Mouse (Mus musculus): ENCODE results near the gene Rapgef1. TPM values are rescaled to one million over a fixed set of nuclear protein-coding genes. Genes with fewer than 3 reads are reported as not detected.

The Rapgef1 gene
- polyA plus RNA-seq, 1 experiment from 2014 or later = 19.9 TPM

DNA sequence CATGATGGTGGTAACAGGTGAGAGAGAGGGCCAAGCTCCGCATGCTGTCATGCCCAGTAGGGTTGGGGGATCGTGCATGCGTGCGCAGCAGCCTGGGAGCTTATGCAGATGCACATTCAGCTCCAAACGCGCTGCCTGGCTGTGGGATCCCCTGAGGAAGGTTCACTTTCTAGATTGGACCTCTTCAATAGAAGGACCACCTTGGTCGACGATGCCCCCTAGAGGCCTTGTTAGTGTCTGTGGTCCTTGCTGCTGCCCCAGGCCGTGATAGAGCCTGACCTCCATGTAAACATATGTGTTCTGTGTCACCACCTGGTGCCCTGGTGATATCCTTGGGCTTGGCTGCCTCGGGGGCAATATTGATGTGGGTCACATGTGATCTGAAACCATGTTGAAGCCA, 30.3 kb upstream of the Rapgef1 start:
- Histone ChIP-seq H3K4me2 (replicated peaks) (no peak overlapping the region), H3K36me3 (replicated peaks; ENCODE audit: control insufficient read depth, insufficient read depth) (no peaks in the 10 kb centered on the region), H3K9me3 (ENCODE audit: control insufficient read depth, low read length) (no peaks in the 10 kb centered on the region), H3K27me3 (ENCODE audit: control insufficient read depth, insufficient read depth, low read length) (no peaks in the 10 kb centered on the region), H3K4me1 (replicated peaks; ENCODE audit: control insufficient read depth, insufficient read depth, low read length) (peaks cover 9% of the 10 kb centered on the region), H3K27ac (no peak overlapping the region), H3K4me3 (replicated peaks; ENCODE audit: low read length) (no peak overlapping the region), H3K9ac (no peak overlapping the region)
- WGBS = 17% methylated on average over 10 of the region's 10 CpGs
- DNase-seq (ENCODE audit: low spot score) (no peak), ATAC-seq (ENCODE audit: low FRiP score) (no peak)

DNA sequence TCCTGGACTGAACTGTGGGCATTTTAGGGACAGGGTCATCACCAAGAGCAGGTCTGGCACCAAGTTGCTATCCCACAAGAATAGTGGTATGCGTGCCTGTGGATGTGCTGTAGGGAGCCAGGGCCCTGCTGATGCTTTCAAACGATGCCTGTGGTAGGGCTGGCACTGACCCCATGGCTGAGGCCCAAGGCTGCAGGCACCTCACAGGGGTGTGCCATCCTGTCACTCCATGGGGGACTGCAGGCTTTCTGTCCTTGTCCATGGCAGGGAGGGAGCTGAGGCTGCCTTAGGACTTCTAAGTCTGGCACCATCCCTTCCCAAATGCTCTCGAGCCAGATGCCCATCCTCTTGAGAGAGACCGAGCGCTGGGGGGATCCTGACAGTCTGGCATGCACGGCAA, 27.9 kb upstream of the Rapgef1 start:
- H3K9ac ChIP-seq = no peak overlapping the region
- no peak overlapping the region for H3K4me2 ChIP-seq (replicated peaks)
- no peaks in the 10 kb centered on the region for H3K36me3 ChIP-seq (replicated peaks; ENCODE audit: control insufficient read depth, insufficient read depth)
- H3K9me3 ChIP-seq (ENCODE audit: control insufficient read depth, low read length) = no peaks in the 10 kb centered on the region
- no peaks in the 10 kb centered on the region for H3K4me1 ChIP-seq (replicated peaks; ENCODE audit: control insufficient read depth, insufficient read depth, low read length)
- DNase-seq (ENCODE audit: low spot score) (no peak), ATAC-seq (ENCODE audit: low FRiP score) (no peak)
- WGBS = 90% methylated on average over 6 of the region's 6 CpGs
- no peaks in the 10 kb centered on the region for H3K27me3 ChIP-seq (ENCODE audit: control insufficient read depth, insufficient read depth, low read length)
- no peak overlapping the region for H3K27ac ChIP-seq
- no peak overlapping the region for H3K4me3 ChIP-seq (replicated peaks; ENCODE audit: low read length)

DNA sequence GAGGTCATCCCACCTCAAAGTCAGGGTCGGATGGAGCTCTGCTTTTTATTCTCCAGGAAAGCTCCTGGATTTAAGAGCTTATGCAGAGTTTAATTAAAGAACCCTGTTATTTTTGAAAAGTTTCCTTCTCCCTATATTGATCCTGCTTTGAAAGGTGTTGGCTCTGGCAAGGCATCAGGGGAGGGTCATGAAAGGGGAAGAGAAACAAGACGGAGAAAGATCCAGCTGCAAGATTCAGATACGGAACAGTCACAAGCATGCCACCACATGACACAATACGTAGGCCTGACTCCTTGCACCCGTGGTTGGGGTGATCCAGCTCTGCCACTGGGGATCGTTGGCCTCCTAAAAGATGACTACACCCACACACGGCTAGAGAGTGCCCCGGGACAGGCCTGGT, 27.0 kb upstream of the Rapgef1 start:
- DNase-seq (ENCODE audit: low spot score) = no peak
- Histone ChIP-seq H3K4me3 (replicated peaks; ENCODE audit: low read length) (no peak overlapping the region), H3K36me3 (replicated peaks; ENCODE audit: control insufficient read depth, insufficient read depth) (no peaks in the 10 kb centered on the region), H3K4me1 (replicated peaks; ENCODE audit: control insufficient read depth, insufficient read depth, low read length) (no peaks in the 10 kb centered on the region), H3K4me2 (replicated peaks) (no peak overlapping the region), H3K9me3 (ENCODE audit: control insufficient read depth, low read length) (no peaks in the 10 kb centered on the region), H3K9ac (no peak overlapping the region), H3K27ac (no peak overlapping the region), H3K27me3 (ENCODE audit: control insufficient read depth, insufficient read depth, low read length) (no peaks in the 10 kb centered on the region)
- ATAC-seq (ENCODE audit: low FRiP score) = no peak
- 57% methylated on average over 8 of the region's 8 CpGs for WGBS

DNA sequence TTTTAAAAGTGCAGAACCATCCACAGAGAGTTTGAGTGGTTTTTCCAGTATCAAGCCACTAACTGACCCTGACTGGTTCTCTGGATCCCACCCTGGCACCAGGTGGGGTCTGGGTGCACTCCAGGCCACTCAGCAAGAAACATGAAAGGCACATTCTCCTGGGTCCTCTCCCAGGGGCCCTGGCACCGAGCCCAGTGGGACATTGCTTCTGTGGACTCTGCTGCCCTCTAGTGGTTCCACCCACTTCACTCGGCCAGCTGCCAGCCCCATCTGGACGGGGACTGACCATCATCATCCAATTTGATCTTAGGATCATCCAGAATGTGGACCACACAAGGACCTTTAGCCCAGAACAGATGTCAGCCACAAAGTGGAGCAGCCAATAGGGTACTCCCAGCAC, 15.6 kb upstream of the Rapgef1 start:
- Histone ChIP-seq H3K4me2 (replicated peaks) (no peak overlapping the region), H3K4me3 (replicated peaks; ENCODE audit: low read length) (no peak overlapping the region), H3K9ac (no peak overlapping the region), H3K36me3 (replicated peaks; ENCODE audit: control insufficient read depth, insufficient read depth) (no peaks in the 10 kb centered on the region), H3K9me3 (ENCODE audit: control insufficient read depth, low read length) (no peaks in the 10 kb centered on the region), H3K27ac (no peak overlapping the region), H3K27me3 (ENCODE audit: control insufficient read depth, insufficient read depth, low read length) (no peaks in the 10 kb centered on the region), H3K4me1 (replicated peaks; ENCODE audit: control insufficient read depth, insufficient read depth, low read length) (no peaks in the 10 kb centered on the region)
- no peak for ATAC-seq (ENCODE audit: low FRiP score)
- peak; percentile 79 for DNase-seq (ENCODE audit: low spot score)
- 3% methylated on average over 3 of the region's 3 CpGs for WGBS

DNA sequence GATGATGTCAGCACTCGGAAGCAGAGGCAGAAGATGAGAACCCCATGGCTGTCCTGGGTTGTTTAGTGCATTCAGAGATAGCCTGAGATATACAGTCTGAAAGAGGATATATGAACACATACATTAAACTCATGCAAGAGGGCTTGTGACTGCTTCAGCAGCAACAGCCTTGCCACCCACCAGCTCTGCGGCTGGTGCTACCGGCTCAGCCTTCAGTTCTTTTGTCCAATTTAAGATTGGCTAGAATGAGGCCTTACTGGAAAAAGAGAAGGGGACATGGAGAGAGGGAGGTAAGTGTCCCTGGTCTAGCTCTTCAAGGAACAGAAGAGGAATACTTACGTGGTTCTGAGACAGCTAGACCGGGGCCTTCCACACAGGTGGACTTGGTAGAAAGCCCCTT, 13.9 kb upstream of the Rapgef1 start:
- Histone ChIP-seq H3K4me3 (replicated peaks; ENCODE audit: low read length) (no peak overlapping the region), H3K9ac (no peak overlapping the region)
- no peak for ATAC-seq (ENCODE audit: low FRiP score)

DNA sequence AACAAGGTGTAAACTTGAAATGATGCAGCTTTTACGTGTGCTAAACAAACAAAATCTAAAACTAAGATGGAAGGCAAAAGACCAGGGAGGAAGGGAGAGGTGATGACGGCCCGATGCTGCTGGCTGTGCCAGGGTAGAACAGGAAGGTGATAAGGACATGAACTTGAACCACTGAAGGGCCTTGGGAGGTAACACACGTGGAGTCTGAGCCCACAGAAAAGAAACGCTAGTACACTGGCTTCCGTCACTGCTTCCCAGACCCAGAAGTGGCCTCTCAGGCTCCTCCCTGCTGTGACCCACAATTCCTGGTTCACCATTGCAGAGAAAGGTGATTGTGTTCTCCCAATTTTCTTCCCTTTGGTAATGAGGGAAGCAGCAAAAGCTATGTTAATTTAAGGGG, 13.1 kb upstream of the Rapgef1 start:
- Histone ChIP-seq H3K9ac (no peak overlapping the region), H3K27me3 (ENCODE audit: control insufficient read depth, insufficient read depth, low read length) (no peaks in the 10 kb centered on the region), H3K4me1 (replicated peaks; ENCODE audit: control insufficient read depth, insufficient read depth, low read length) (no peaks in the 10 kb centered on the region), H3K36me3 (replicated peaks; ENCODE audit: control insufficient read depth, insufficient read depth) (no peaks in the 10 kb centered on the region), H3K9me3 (ENCODE audit: control insufficient read depth, low read length) (no peaks in the 10 kb centered on the region), H3K4me2 (replicated peaks) (no peak overlapping the region), H3K4me3 (replicated peaks; ENCODE audit: low read length) (no peak overlapping the region), H3K27ac (no peak overlapping the region)
- no peak for ATAC-seq (ENCODE audit: low FRiP score)
- 55% methylated on average over 6 of the region's 6 CpGs for WGBS
- DNase-seq (ENCODE audit: low spot score) = no peak

More for the DNA sequence above, 13.9 kb upstream of the Rapgef1 start:
- DNase-seq (ENCODE audit: low spot score) = no peak
- no peaks in the 10 kb centered on the region for H3K27me3 ChIP-seq (ENCODE audit: control insufficient read depth, insufficient read depth, low read length)
- no peaks in the 10 kb centered on the region for H3K4me1 ChIP-seq (replicated peaks; ENCODE audit: control insufficient read depth, insufficient read depth, low read length)
- no peaks in the 10 kb centered on the region for H3K36me3 ChIP-seq (replicated peaks; ENCODE audit: control insufficient read depth, insufficient read depth)
- H3K27ac ChIP-seq = no peak overlapping the region
- H3K4me2 ChIP-seq (replicated peaks) = no peak overlapping the region
- H3K9me3 ChIP-seq (ENCODE audit: control insufficient read depth, low read length) = no peaks in the 10 kb centered on the region
- 90% methylated on average over 5 of the region's 5 CpGs for WGBS

DNA sequence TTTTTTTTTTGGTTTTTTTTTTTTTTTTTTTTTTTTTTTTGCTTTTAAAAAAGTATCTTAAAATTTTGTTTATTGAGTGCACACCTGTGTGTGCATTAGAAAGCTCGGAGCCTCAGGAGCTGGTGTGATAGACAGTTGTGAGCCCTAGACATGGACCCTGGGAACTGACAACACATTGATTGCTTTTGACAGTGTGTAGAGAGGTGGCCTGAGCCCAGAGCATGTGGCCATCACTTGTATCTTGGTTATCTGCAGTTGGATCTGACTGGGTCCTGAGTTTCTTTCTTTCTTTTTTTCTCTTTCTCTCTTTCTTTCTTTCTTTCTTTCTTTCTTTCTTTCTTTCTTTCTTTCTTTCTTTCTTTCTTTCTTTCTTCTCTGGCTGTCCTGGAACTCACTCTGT, 2.2 kb upstream of the Rapgef1 start:
- H3K4me1 ChIP-seq (replicated peaks; ENCODE audit: control insufficient read depth, insufficient read depth, low read length) = peaks cover 18% of the 10 kb centered on the region
- H3K36me3 ChIP-seq (replicated peaks; ENCODE audit: control insufficient read depth, insufficient read depth) = no peaks in the 10 kb centered on the region
- H3K9me3 ChIP-seq (ENCODE audit: control insufficient read depth, low read length) = no peaks in the 10 kb centered on the region
- DNase-seq (ENCODE audit: low spot score) (no peak), ATAC-seq (ENCODE audit: low FRiP score) (no peak)
- 100% methylated on average over 1 of the region's 1 CpGs for WGBS
- H3K4me3 ChIP-seq (replicated peaks; ENCODE audit: low read length) = no peak overlapping the region
- H3K27ac ChIP-seq = no peak overlapping the region
- no peak overlapping the region for H3K4me2 ChIP-seq (replicated peaks)
- H3K27me3 ChIP-seq (ENCODE audit: control insufficient read depth, insufficient read depth, low read length) = no peaks in the 10 kb centered on the region
- no peak overlapping the region for H3K9ac ChIP-seq

DNA sequence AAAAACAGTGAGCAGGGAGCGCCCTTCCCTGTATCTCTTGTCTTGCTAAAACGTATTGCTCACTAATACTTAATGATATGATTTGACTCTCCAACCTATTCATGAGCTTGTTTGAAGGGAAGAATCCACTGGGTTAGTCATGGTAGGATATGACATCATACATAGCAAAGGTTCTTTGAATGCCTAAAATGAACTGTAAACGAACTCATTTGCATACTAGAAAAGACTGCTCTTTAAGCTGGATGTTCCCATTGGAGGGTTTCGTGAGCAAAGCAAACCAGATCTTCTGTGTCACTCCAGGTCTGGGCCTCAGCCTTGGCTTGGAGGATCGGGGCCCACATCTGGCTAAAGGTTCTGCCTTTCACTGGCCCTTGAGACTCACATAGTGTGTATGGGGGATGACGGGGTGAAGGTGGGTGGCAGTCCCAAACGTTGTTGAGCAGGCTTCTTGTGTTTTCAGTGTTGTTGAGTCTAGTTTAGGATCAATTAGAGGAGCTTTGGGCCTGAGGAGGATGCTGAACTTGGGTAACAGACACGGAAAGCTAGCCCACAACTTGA, 515 bp upstream of the Rapgef1 start:
- 65% methylated on average over 8 of the region's 8 CpGs for WGBS
- no peak for DNase-seq (ENCODE audit: low spot score)
- Histone ChIP-seq H3K36me3 (replicated peaks; ENCODE audit: control insufficient read depth, insufficient read depth) (no peaks in the 10 kb centered on the region), H3K4me1 (replicated peaks; ENCODE audit: control insufficient read depth, insufficient read depth, low read length) (peaks cover 18% of the 10 kb centered on the region), H3K9ac (peak overlapping the region; percentile 86; the same call in 1 of the 2 replicates), H3K27me3 (ENCODE audit: control insufficient read depth, insufficient read depth, low read length) (no peaks in the 10 kb centered on the region), H3K4me3 (replicated peaks; ENCODE audit: low read length) (0 out of 2 replicates have a peak overlapping the region, but pooled peaks have one; percentile 11), H3K4me2 (replicated peaks) (peak overlapping the region; percentile 90; the same call in 1 of the 2 replicates), H3K27ac (no peak overlapping the region), H3K9me3 (ENCODE audit: control insufficient read depth, low read length) (no peaks in the 10 kb centered on the region)
- no peak; the same call in 1 of the 2 replicates for ATAC-seq (ENCODE audit: low FRiP score)

DNA sequence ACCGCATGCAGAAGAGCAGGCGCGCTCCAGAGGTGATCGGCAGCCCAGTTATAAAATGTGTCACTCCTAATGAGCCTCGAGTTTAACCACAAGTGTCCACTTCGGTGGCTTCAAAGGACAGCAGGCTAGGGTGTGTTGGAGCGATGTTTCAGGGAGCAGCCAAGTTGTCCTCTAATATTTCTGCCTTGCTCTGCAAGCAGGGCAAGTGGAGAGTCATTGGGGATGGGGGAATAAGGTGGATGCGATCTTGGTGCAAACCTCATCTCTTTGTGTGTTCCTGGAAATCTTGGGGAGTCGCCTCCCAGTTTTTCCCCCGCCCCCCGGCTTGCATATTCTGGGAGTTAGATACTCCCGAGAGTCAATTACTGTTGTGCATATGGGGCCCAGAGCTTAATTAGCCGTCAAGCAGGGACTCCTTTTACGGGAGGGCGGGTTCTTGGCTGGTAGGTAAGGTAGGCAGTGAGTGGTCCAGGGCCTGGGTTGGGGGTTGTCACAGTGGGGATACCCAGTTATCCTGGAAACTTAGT, 844 bp downstream of the Rapgef1 start:
- no peaks in the 10 kb centered on the region for H3K36me3 ChIP-seq (replicated peaks; ENCODE audit: control insufficient read depth, insufficient read depth)
- peaks cover 18% of the 10 kb centered on the region for H3K4me1 ChIP-seq (replicated peaks; ENCODE audit: control insufficient read depth, insufficient read depth, low read length)
- peak overlapping the region; percentile 86 for H3K9ac ChIP-seq
- H3K27ac ChIP-seq = peak overlapping the region; percentile 88
- 0 out of 2 replicates have a peak, but pooled peaks have one; percentile 48 for ATAC-seq (ENCODE audit: low FRiP score)
- no peaks in the 10 kb centered on the region for H3K9me3 ChIP-seq (ENCODE audit: control insufficient read depth, low read length)
- WGBS = 1% methylated on average over 15 of the region's 15 CpGs
- peak overlapping the region; percentile 86 for H3K4me3 ChIP-seq (replicated peaks; ENCODE audit: low read length)
- no peaks in the 10 kb centered on the region for H3K27me3 ChIP-seq (ENCODE audit: control insufficient read depth, insufficient read depth, low read length)
- peak overlapping the region; percentile 90 for H3K4me2 ChIP-seq (replicated peaks)
- no peak for DNase-seq (ENCODE audit: low spot score)

DNA sequence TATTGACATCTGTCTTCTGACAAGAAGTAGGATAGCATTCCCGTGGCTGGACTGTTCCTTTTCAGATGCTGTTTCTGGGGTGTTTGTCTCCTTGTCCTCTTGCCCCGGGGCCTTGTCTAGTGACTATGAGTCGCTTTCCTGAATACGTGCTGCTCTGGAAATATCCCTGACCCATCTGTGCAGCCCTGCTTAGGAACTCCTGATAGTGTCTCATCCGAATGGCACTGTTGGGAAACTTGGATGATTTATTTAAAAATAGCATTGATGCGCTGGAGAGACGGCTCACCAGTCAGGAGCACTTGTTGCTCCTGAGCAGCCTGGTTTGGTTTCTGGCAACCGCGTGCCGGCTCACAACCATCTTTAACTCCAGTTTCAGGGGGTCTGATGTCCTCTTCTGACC, 1.6 kb downstream of the Rapgef1 start:
- H3K4me2 ChIP-seq (replicated peaks) = peak overlapping the region; percentile 90
- H3K27me3 ChIP-seq (ENCODE audit: control insufficient read depth, insufficient read depth, low read length) = no peaks in the 10 kb centered on the region
- H3K36me3 ChIP-seq (replicated peaks; ENCODE audit: control insufficient read depth, insufficient read depth) = no peaks in the 10 kb centered on the region
- no peak overlapping the region for H3K27ac ChIP-seq
- no peak for DNase-seq (ENCODE audit: low spot score)
- peaks cover 18% of the 10 kb centered on the region for H3K4me1 ChIP-seq (replicated peaks; ENCODE audit: control insufficient read depth, insufficient read depth, low read length)
- no peaks in the 10 kb centered on the region for H3K9me3 ChIP-seq (ENCODE audit: control insufficient read depth, low read length)
- peak overlapping the region; percentile 86 for H3K9ac ChIP-seq
- peak overlapping the region; percentile 86 for H3K4me3 ChIP-seq (replicated peaks; ENCODE audit: low read length)
- no peak for ATAC-seq (ENCODE audit: low FRiP score)
- 72% methylated on average over 10 of the region's 10 CpGs for WGBS
